17 mouse cellular contexts compared by ENCODE assay signal in the genomic region with DNA sequence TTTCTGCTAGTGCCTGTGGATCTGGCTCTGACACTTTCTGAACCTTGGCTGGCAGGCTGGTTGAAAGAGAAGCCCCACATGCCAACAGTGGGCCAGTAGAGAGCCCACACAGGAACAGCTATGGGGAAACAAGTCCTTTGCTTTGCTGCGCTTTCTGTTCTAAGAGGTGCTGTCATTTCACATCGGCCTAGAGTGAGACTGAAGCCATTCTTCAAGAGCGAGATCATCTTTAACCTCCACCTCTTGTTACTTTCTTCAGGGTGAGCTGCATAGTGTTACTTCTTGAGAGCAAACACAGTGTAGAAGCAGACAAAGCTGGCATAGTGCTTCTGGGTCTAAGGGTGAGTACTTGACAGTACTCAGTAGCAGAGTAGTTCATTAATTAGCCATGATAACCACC.
DNase-seq lines count a peak whose midpoint lies in the region; ATAC-seq lines count a peak whose summit lies in the region.
"Had no signal": no experiment of that assay in that cellular context is flagged by ENCODE, and none has a peak within 500 bp of the region (broad histone marks: within the 10 kb centered on the region; RNA-seq: fewer than 3 reads in every experiment).

No protein-coding gene starts in this region.

- H3K4me3 ChIP-seq in forebrain, embryonic 11.5 days (ENCODE audit: low read depth, low read length), result no peak overlapping the region
- no peak overlapping the region for H3K4me3 ChIP-seq in forebrain, embryonic 15.5 days
- no peak overlapping the region for H3K4me3 ChIP-seq in heart, embryonic 15.5 days
- H3K4me3 ChIP-seq in forebrain, embryonic 14.5 days (ENCODE audit: low read depth, low read length), result no peak overlapping the region
- H3K4me3 ChIP-seq in midbrain, embryonic 14.5 days (replicated peaks; ENCODE audit: low read depth, low read length), result no peak overlapping the region
- H3K4me3 ChIP-seq: embryonic facial prominence, embryonic 15.5 days had no signal

- H3K27ac ChIP-seq in forebrain, embryonic 11.5 days (ENCODE audit: low read depth, low read length), result no peak overlapping the region
- H3K27ac ChIP-seq in forebrain, embryonic 15.5 days (replicated peaks), result no peak overlapping the region
- H3K27ac ChIP-seq in heart, embryonic 15.5 days, result peak overlapping the region; percentile 25
- no peak overlapping the region for H3K27ac ChIP-seq in forebrain, embryonic 14.5 days (ENCODE audit: low read depth, low read length)
- no peak overlapping the region for H3K27ac ChIP-seq in midbrain, embryonic 14.5 days (replicated peaks; ENCODE audit: low read depth, low read length)
- H3K27ac ChIP-seq: embryonic facial prominence, embryonic 15.5 days had no signal

- WGBS in forebrain, embryonic 11.5 days, result 63% methylated on average over 3 of the region's 3 CpGs
- 47% methylated on average over 3 of the region's 3 CpGs for WGBS in forebrain, embryonic 15.5 days
- 44% methylated on average over 3 of the region's 3 CpGs for WGBS in heart, embryonic 15.5 days
- 51% methylated on average over 3 of the region's 3 CpGs for WGBS in forebrain, embryonic 14.5 days
- 61% methylated on average over 3 of the region's 3 CpGs for WGBS in midbrain, embryonic 14.5 days

- no peaks in the 10 kb centered on the region for H3K9me3 ChIP-seq in forebrain, embryonic 11.5 days (ENCODE audit: control insufficient read depth, low read length)
- H3K9me3 ChIP-seq in forebrain, embryonic 15.5 days, result no peaks in the 10 kb centered on the region
- H3K9me3 ChIP-seq in heart, embryonic 15.5 days (replicated peaks), result no peaks in the 10 kb centered on the region
- H3K9me3 ChIP-seq in forebrain, embryonic 14.5 days (replicated peaks; ENCODE audit: control insufficient read depth, low read length), result no peaks in the 10 kb centered on the region
- H3K9me3 ChIP-seq in midbrain, embryonic 14.5 days (ENCODE audit: control insufficient read depth, low read length), result no peaks in the 10 kb centered on the region
- H3K9me3 ChIP-seq: embryonic facial prominence, embryonic 15.5 days had no signal

- no peak for DNase-seq in forebrain, embryonic 11.5 days (ENCODE audit: low spot score)
- no peak for DNase-seq in heart, adult 18-20 months
- DNase-seq in Muller cell, postnatal 12 days (ENCODE audit: inconsistent ontology term), result peak; percentile 70
- no peak for DNase-seq in forebrain, embryonic 14.5 days (ENCODE audit: low spot score)
- no peak for DNase-seq in midbrain, embryonic 14.5 days
- DNase-seq: adrenal gland, postnatal 14 days; cerebellum, adult 11-12 months; cerebellum, postnatal 25 days; kidney, adult 9 months; kidney, postnatal 4 days; lung, adult 18-20 months; right cerebral cortex, adult 18-20 months had no signal

- no peak overlapping the region for H3K4me2 ChIP-seq in forebrain, embryonic 11.5 days (ENCODE audit: low read depth, low read length, severe bottlenecking)
- H3K4me2 ChIP-seq in forebrain, embryonic 15.5 days (replicated peaks), result no peak overlapping the region
- no peak overlapping the region for H3K4me2 ChIP-seq in heart, embryonic 15.5 days
- H3K4me2 ChIP-seq in forebrain, embryonic 14.5 days (ENCODE audit: low read length), result no peak overlapping the region
- H3K4me2 ChIP-seq in midbrain, embryonic 14.5 days (ENCODE audit: low read length), result no peak overlapping the region
- H3K4me2 ChIP-seq: embryonic facial prominence, embryonic 15.5 days had no signal

- H3K4me1 ChIP-seq in forebrain, embryonic 11.5 days (replicated peaks; ENCODE audit: control insufficient read depth, insufficient read depth, low read length), result no peaks in the 10 kb centered on the region; the same call in 1 of the 2 replicates
- peaks cover 9% of the 10 kb centered on the region; the same call in 1 of the 2 replicates for H3K4me1 ChIP-seq in forebrain, embryonic 15.5 days
- peaks cover 21% of the 10 kb centered on the region for H3K4me1 ChIP-seq in heart, embryonic 15.5 days (replicated peaks)
- peaks cover 3% of the 10 kb centered on the region for H3K4me1 ChIP-seq in forebrain, embryonic 14.5 days (ENCODE audit: control insufficient read depth, insufficient read depth, low read length)
- peaks cover 4% of the 10 kb centered on the region; the same call in 1 of the 2 replicates for H3K4me1 ChIP-seq in midbrain, embryonic 14.5 days (ENCODE audit: control insufficient read depth, insufficient read depth, low read length)

- H3K9ac ChIP-seq in forebrain, embryonic 11.5 days (ENCODE audit: low read length), result 0 out of 2 replicates have a peak overlapping the region, but pooled peaks have one; percentile 1
- H3K9ac ChIP-seq in forebrain, embryonic 15.5 days (replicated peaks), result no peak overlapping the region
- H3K9ac ChIP-seq in heart, embryonic 15.5 days, result no peak overlapping the region
- no peak overlapping the region for H3K9ac ChIP-seq in forebrain, embryonic 14.5 days (ENCODE audit: low read length)
- H3K9ac ChIP-seq in midbrain, embryonic 14.5 days (replicated peaks; ENCODE audit: low read length), result no peak overlapping the region
- H3K9ac ChIP-seq: embryonic facial prominence, embryonic 15.5 days had no signal

- H3K27me3 ChIP-seq in forebrain, embryonic 11.5 days (ENCODE audit: control insufficient read depth, insufficient read depth, low read length), result no peaks in the 10 kb centered on the region
- no peaks in the 10 kb centered on the region for H3K27me3 ChIP-seq in forebrain, embryonic 15.5 days
- H3K27me3 ChIP-seq in heart, embryonic 15.5 days, result no peaks in the 10 kb centered on the region
- no peaks in the 10 kb centered on the region for H3K27me3 ChIP-seq in forebrain, embryonic 14.5 days (replicated peaks; ENCODE audit: control insufficient read depth, insufficient read depth, low read length)
- H3K27me3 ChIP-seq in midbrain, embryonic 14.5 days (ENCODE audit: control insufficient read depth, insufficient read depth, low read length), result no peaks in the 10 kb centered on the region

- ATAC-seq in forebrain, embryonic 11.5 days (replicated peaks; ENCODE audit: low FRiP score), result 0 out of 2 replicates have a peak, but pooled peaks have one; percentile 42
- ATAC-seq in forebrain, embryonic 15.5 days (replicated peaks), result no peak
- ATAC-seq in heart, embryonic 15.5 days (replicated peaks; ENCODE audit: insufficient number of reproducible peaks, insufficient read depth, low FRiP score, low read depth), result no peak
- ATAC-seq in forebrain, embryonic 14.5 days, result 0 out of 2 replicates have a peak, but pooled peaks have one; percentile 29
- ATAC-seq in inflammation-experienced regulatory T-cells, adult 6 months, result no peak
- ATAC-seq in midbrain, embryonic 14.5 days (ENCODE audit: low FRiP score, low TSS enrichment), result no peak
- ATAC-seq: activated CD4-positive, CD25-positive, alpha-beta regulatory T cell, adult 4 months had no signal

- no peaks in the 10 kb centered on the region for H3K36me3 ChIP-seq in forebrain, embryonic 11.5 days (ENCODE audit: control insufficient read depth, insufficient read depth, low read length)
- H3K36me3 ChIP-seq in forebrain, embryonic 15.5 days, result no peaks in the 10 kb centered on the region
- H3K36me3 ChIP-seq in heart, embryonic 15.5 days, result no peaks in the 10 kb centered on the region
- no peaks in the 10 kb centered on the region for H3K36me3 ChIP-seq in forebrain, embryonic 14.5 days (ENCODE audit: control insufficient read depth, insufficient read depth, low read length)
- H3K36me3 ChIP-seq in midbrain, embryonic 14.5 days (ENCODE audit: control insufficient read depth, insufficient read depth, low read length), result no peaks in the 10 kb centered on the region
- H3K36me3 ChIP-seq: embryonic facial prominence, embryonic 15.5 days had no signal

Comparison
In these comparisons a context has a peak if more than half of its experiments do, and no peak if none do; other contexts are left out.
1. ATAC-seq: peak in forebrain, embryonic 11.5 days (single experiment) and forebrain, embryonic 14.5 days (single experiment); none in forebrain, embryonic 15.5 days (single experiment), heart, embryonic 15.5 days (single experiment), inflammation-experienced regulatory T-cells, adult 6 months (single experiment) and midbrain, embryonic 14.5 days (single experiment).